Mouse (Mus musculus) naive thymus-derived CD4-positive, alpha-beta T cell, adult 2 months (primary cell): ENCODE results near the gene Uba7.
"Not testable (repeated sequence)": the region's sequence is repeated elsewhere in the genome, so short reads cannot be mapped to it uniquely, and the experiment has no call there.

Experiments
- DNase-seq: peaks from one replicate; pipeline ENCODE4 v3.0.0-alpha.2; 2011; ENCODE audit warnings: low read depth

Gene Uba7

DNA sequence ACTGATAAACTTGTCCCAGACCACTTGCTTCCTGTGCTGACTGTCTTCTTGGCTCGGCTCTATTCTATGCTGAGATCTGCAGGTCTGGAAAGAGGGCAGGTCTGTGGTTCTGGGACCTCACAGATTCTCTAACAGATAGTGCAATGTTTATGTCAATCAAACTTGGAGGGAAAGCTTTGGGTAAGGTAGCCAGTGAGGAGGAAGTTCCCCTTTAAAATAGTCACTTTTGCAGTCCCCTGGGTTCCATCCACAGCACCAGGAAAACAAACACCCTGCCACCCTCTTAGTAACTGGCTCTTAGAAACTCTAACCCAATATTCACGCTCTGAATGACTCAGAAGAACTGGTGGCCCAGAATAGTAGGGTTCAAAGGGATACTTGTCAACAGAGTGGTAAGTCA is 19.2 kb downstream of the Uba7 start:
- no peak for DNase-seq

GRCm38 (mm10) chr9:107995513-107995912 is 20.2 kb downstream of the Uba7 start:
- DNase-seq, result no peak

DNA sequence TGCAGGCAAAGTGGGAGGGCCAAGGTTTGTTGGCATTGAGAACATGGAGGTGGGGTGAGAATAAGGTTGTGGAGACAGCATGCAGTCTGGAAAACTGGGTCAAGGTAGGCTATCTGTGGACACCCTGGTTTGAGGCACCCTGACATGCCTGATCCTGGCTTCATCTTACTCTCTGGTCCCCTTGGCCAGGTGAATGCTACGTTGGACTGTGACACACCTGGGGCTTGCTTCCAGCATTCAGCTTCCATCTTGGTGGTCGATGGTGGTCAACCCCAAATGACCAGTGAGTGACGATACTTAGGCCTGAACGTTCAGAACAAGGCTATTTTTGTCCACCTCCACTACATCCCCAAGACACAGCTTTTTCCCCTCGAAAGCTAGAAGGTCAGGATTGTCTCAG is 20.7 kb downstream of the Uba7 start, which contains the start of gene Gm20662:
Gene Gm20662 (plus strand): TSS at position 301 of the 400 bp plus-strand sequence.
- no peak for DNase-seq

GRCm38 (mm10) chr9:108001922-108002770 is 26.8 kb downstream of the Uba7 start, which contains the start of gene Ip6k1:
Gene Ip6k1 (plus strand): TSS chr9:108002501.
- peak; percentile 100 for DNase-seq

DNA sequence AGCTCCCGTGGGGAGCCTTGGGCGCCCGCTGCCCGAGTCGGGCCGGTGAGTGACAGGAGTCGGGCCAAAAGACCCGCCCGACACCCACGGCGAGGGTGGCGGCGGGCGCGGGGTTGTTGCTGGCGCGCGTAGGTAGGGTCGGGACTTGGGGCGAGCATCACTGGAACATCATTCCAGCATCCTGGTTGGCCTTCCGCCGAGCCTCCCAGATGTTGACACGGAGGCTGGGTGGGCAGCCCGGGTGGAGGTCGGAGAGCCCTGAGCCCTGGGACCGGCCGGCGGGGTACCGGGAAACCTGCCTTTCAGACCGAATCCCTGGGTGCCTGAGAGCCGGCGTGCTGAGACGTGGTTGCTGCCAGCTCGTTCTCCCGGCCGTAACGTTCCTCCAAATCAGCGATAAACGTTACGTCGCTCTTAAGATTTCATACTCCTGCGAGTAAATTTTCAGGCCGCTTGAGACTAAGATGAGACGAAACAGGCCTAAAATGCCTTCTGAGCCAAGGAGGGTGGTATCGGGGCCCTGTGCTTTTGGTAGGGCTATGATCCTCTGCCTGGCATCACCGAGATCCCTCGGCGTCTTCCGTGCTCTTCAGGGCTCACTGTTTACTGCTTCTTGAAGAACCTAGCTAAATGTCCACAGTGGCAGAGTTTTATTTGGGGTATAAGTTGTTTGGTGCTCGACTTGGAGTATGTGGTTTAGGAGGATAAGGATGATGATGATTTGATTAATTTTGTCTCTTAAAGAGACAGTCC is 27.6 kb downstream of the Uba7 start:
- DNase-seq, result peak; percentile 69

- DNase-seq, result peak; percentile 66
Measured at GRCm38 (mm10) chr9:108003531-108003890, 28.2 kb downstream of the Uba7 start.

GRCm38 (mm10) chr9:108008041-108008440 is 32.7 kb downstream of the Uba7 start:
- no peak for DNase-seq

DNA sequence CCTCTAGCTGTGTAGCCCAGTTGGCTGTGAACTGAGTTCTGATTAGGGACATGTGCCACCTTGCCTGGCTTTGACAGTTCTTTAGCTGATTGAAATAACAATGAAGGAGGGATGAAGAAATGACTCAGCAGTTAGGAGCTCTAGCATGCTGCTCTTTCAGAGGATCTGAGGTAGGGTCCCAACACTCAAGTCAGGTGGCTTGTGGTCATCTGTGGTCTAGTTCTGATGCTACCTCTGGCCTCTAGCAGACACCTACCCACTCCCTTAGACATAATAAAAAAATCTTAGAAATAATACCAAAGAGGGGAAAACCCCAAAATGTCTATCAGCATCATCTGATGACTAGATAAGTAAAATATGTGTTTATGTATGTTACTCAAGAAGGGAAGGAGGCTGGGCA is 35.1 kb downstream of the Uba7 start:
- no peak for DNase-seq

- not testable (repeated sequence) for DNase-seq
Measured at GRCm38 (mm10) chr9:108013577-108013976, 38.3 kb downstream of the Uba7 start.

- DNase-seq, result no peak
Measured at GRCm38 (mm10) chr9:108017127-108017526, 41.8 kb downstream of the Uba7 start.

DNA sequence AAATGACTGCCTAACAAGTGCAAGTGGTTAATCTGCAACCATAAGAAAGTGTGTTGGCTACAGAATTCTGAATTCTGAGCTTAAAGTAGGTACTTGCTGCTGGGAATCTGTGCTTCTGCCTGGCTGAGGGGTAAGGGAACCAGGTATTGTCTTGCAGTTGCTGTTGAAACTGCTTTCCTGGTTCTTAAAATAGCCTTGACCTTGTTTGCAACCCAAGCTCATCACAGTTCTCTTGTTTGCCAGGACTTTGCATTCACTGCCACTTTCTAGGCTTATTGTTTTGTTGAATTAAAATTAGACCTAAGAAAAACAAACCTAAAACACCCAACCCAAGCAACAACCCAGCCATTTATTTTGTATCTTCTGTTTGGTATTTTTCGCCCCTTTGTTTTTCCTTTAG is 45.4 kb downstream of the Uba7 start:
- no peak for DNase-seq

- no peak for DNase-seq
Measured at GRCm38 (mm10) chr9:108023216-108023615, 47.9 kb downstream of the Uba7 start.

GRCm38 (mm10) chr9:108026584-108026983 is 51.3 kb downstream of the Uba7 start:
- no peak for DNase-seq

GRCm38 (mm10) chr9:108027867-108028266 is 52.6 kb downstream of the Uba7 start:
- no peak for DNase-seq

GRCm38 (mm10) chr9:108032126-108032525 is 56.8 kb downstream of the Uba7 start:
- no peak for DNase-seq
